Mouse (Mus musculus): ENCODE measurements at regions not wholly inside any gene's neighbourhood (a gene's known extent, or its start where the extent isn't known, plus 50 kb on each side); places are given as distances from the start of the nearest gene placed in this dataset.

GRCm38 (mm10) chr13:28669832-28670585 is 283.5 kb downstream of the Sox4 start:
- no peaks in the 10 kb centered on the region for H3K4me1 ChIP-seq (ENCODE audit: control insufficient read depth in 1 of 2, insufficient read depth in 2 of 2, low read length in 2 of 2)
- H3K27me3 ChIP-seq (ENCODE audit: control insufficient read depth in 1 of 2, insufficient read depth in 2 of 2, low read length in 2 of 2) = no peaks in the 10 kb centered on the region
- H3K4me3 ChIP-seq (ENCODE audit: control insufficient read depth in 1 of 2, insufficient read depth in 1 of 2, low read depth in 2 of 2, low read length in 2 of 2) = no peak overlapping the region
- H3K79me2 ChIP-seq (ENCODE audit: control insufficient read depth, insufficient read depth, low read length, poor library complexity) = no peaks in the 10 kb centered on the region
- H3K27ac ChIP-seq (ENCODE audit: control insufficient read depth, low read depth, low read length) = no peak overlapping the region
- H3K36me3 ChIP-seq (ENCODE audit: control insufficient read depth in 1 of 2, insufficient read depth in 2 of 2, low read length in 2 of 2) = no peaks in the 10 kb centered on the region
- TF ChIP-seq USF2 (IDR thresholded peaks at IDR 0.05; ENCODE audit: borderline replicate concordance in 1 of 2, insufficient read depth in 1 of 2, low read depth in 1 of 2, low read length in 2 of 2) (no peak), MEF2A (IDR thresholded peaks at IDR 0.05; ENCODE audit: extremely low read depth, insufficient replicate concordance, low read depth, low read length, poor library complexity, severe bottlenecking) (no peak), BHLHE40 (IDR thresholded peaks at IDR 0.05; ENCODE audit: borderline replicate concordance, low read depth, low read length) (no peak), ZMIZ1 (IDR thresholded peaks at IDR 0.05; ENCODE audit: low read depth, low read length) (no peak), SMC3 (IDR thresholded peaks at IDR 0.05; ENCODE audit: low read depth, low read length) (no peak), ZC3H11A (IDR thresholded peaks at IDR 0.05; ENCODE audit: low read depth, low read length) (no peak), ELF1 (IDR thresholded peaks at IDR 0.05; ENCODE audit: low read depth, low read length) (no peak), NELFE (IDR thresholded peaks at IDR 0.05; ENCODE audit: low read depth, low read length) (no peak), MYC (IDR thresholded peaks at IDR 0.05; ENCODE audit: low read depth, low read length) (no peak), POLR2A (IDR thresholded peaks at IDR 0.05; ENCODE audit: control insufficient read depth in 1 of 2, insufficient read depth in 1 of 2, low read depth in 1 of 2, low read length in 2 of 2, poor library complexity in 1 of 2) (no peak), ZKSCAN1 (IDR thresholded peaks at IDR 0.05; ENCODE audit: low read depth, low read length) (no peak)
- DNase-seq (ENCODE audit: low read depth, low spot score) = no peak
- H3K9me3 ChIP-seq (replicated peaks; ENCODE audit: insufficient read depth, low read length) = no peaks in the 10 kb centered on the region
- no peak overlapping the region for H3K9ac ChIP-seq (ENCODE audit: control insufficient read depth, low read depth, low read length, poor library complexity, severe bottlenecking)

- Histone ChIP-seq H3K9me3 (replicated peaks; ENCODE audit: insufficient read depth, low read length) (no peaks in the 10 kb centered on the region), H3K27ac (ENCODE audit: control insufficient read depth, low read depth, low read length) (no peak overlapping the region), H3K4me1 (ENCODE audit: control insufficient read depth in 1 of 2, insufficient read depth in 2 of 2, low read length in 2 of 2) (no peaks in the 10 kb centered on the region), H3K9ac (ENCODE audit: control insufficient read depth, low read depth, low read length, poor library complexity, severe bottlenecking) (no peak overlapping the region), H3K4me3 (ENCODE audit: control insufficient read depth in 1 of 2, insufficient read depth in 1 of 2, low read depth in 2 of 2, low read length in 2 of 2) (no peak overlapping the region), H3K79me2 (ENCODE audit: control insufficient read depth, insufficient read depth, low read length, poor library complexity) (no peaks in the 10 kb centered on the region), H3K36me3 (ENCODE audit: control insufficient read depth in 1 of 2, insufficient read depth in 2 of 2, low read length in 2 of 2) (no peaks in the 10 kb centered on the region), H3K27me3 (ENCODE audit: control insufficient read depth in 1 of 2, insufficient read depth in 2 of 2, low read length in 2 of 2) (no peaks in the 10 kb centered on the region)
- DNase-seq (ENCODE audit: low read depth, low spot score) = no peak
- TF ChIP-seq HCFC1 (IDR thresholded peaks at IDR 0.05; ENCODE audit: low read depth, low read length) (no peak), MEF2A (IDR thresholded peaks at IDR 0.05; ENCODE audit: extremely low read depth, insufficient replicate concordance, low read depth, low read length, poor library complexity, severe bottlenecking) (no peak), GATA1 (IDR thresholded peaks at IDR 0.05; ENCODE audit: low read depth, low read length) (no peak), MAX (IDR thresholded peaks at IDR 0.05; ENCODE audit: low read length) (no peak), MYC (IDR thresholded peaks at IDR 0.05; ENCODE audit: low read depth, low read length) (no peak), SMC3 (IDR thresholded peaks at IDR 0.05; ENCODE audit: low read depth, low read length) (no peak), USF2 (IDR thresholded peaks at IDR 0.05; ENCODE audit: borderline replicate concordance in 1 of 2, insufficient read depth in 1 of 2, low read depth in 1 of 2, low read length in 2 of 2) (no peak), ETS1 (IDR thresholded peaks at IDR 0.05; ENCODE audit: low read depth, low read length) (no peak), E2F4 (IDR thresholded peaks at IDR 0.05; ENCODE audit: borderline replicate concordance, low read depth, low read length) (no peak), NELFE (IDR thresholded peaks at IDR 0.05; ENCODE audit: low read depth, low read length) (no peak), MAFK (IDR thresholded peaks at IDR 0.05; ENCODE audit: borderline replicate concordance, low read depth, low read length) (no peak), POLR2AphosphoS2 (IDR thresholded peaks at IDR 0.05; ENCODE audit: low read length) (no peak), TCF12 (IDR thresholded peaks at IDR 0.05; ENCODE audit: low read depth, low read length) (no peak)
These were observed 286.7 kb downstream of the Sox4 start for GRCm38 (mm10) chr13:28666832-28667231.

Measured in MEL (cell line).